In genomic region chr5:124438229-124438628, GRCm38 (mm10) we compare ENCODE assay signal across 8 mouse cellular contexts. TPM values are rescaled to one million over a fixed set of nuclear protein-coding genes. Genes with fewer than 3 reads are reported as not detected.
A peak's percentile ranks its signal among the peaks of the same experiment; 100 is the strongest.
DNase-seq lines count a peak whose midpoint lies in the region; ATAC-seq and TF ChIP-seq lines count a peak whose summit lies in the region.

No protein-coding gene starts in this region.

- no peak for TF ChIP-seq POLR2A in liver, adult 2 months (IDR thresholded peaks at IDR 0.05; ENCODE audit: extremely low read depth, insufficient read depth, low read length)
- no peak for TF ChIP-seq POLR2A in small intestine, adult 2 months (IDR thresholded peaks at IDR 0.05; ENCODE audit: low read depth, low read length)

- H3K9me3 ChIP-seq in kidney, embryonic 14.5 days (ENCODE audit: control insufficient read depth, low read length): no peaks in the 10 kb centered on the region

- H3K36me3 ChIP-seq in kidney, embryonic 14.5 days (ENCODE audit: control insufficient read depth, insufficient read depth, low read length): no peaks in the 10 kb centered on the region
- no peaks in the 10 kb centered on the region for H3K36me3 ChIP-seq in liver, adult 2 months (ENCODE audit: control insufficient read depth, insufficient read depth, low read length)
- H3K36me3 ChIP-seq in small intestine, adult 2 months (ENCODE audit: control insufficient read depth, insufficient read depth, low read length): no peaks in the 10 kb centered on the region

- TF ChIP-seq CTCF in liver, adult 2 months (IDR thresholded peaks at IDR 0.05; ENCODE audit: low read depth, low read length): peak; percentile 65
- TF ChIP-seq CTCF in small intestine, adult 2 months (IDR thresholded peaks at IDR 0.05; ENCODE audit: extremely low read depth, insufficient read length, insufficient replicate concordance, low read depth, low read length): peak; percentile 58; the same call in 1 of the 2 replicates

- no peak overlapping the region for H3K4me3 ChIP-seq in kidney, embryonic 14.5 days (ENCODE audit: low read length)
- 0 out of 2 replicates have a peak overlapping the region, but pooled peaks have one; percentile 10 for H3K4me3 ChIP-seq in liver, adult 2 months (ENCODE audit: insufficient read depth, low read depth, low read length)
- H3K4me3 ChIP-seq in small intestine, adult 2 months (ENCODE audit: low read depth, low read length): no peak overlapping the region

- H3K4me1 ChIP-seq in kidney, embryonic 14.5 days (ENCODE audit: control insufficient read depth, insufficient read depth, low read length): peaks cover 9% of the 10 kb centered on the region; the same call in 1 of the 2 replicates
- H3K4me1 ChIP-seq in liver, adult 2 months (ENCODE audit: control insufficient read depth, insufficient read depth, low read length): peaks cover 11% of the 10 kb centered on the region
- peaks cover 4% of the 10 kb centered on the region; the same call in 1 of the 2 replicates for H3K4me1 ChIP-seq in small intestine, adult 2 months (ENCODE audit: control insufficient read depth, insufficient read depth, insufficient read length, low read length)

- H3K9ac ChIP-seq in kidney, embryonic 14.5 days (ENCODE audit: low read depth, low read length): no peak overlapping the region
- peak overlapping the region; percentile 41 for H3K9ac ChIP-seq in liver, adult 2 months (ENCODE audit: low read depth, low read length)

- H3K27me3 ChIP-seq in kidney, embryonic 14.5 days (ENCODE audit: control insufficient read depth, insufficient read depth, low read length): no peaks in the 10 kb centered on the region
- no peaks in the 10 kb centered on the region for H3K27me3 ChIP-seq in liver, adult 2 months (ENCODE audit: control insufficient read depth, insufficient read depth, low read length)
- no peaks in the 10 kb centered on the region for H3K27me3 ChIP-seq in small intestine, adult 2 months (ENCODE audit: control insufficient read depth, insufficient read depth, low read length)

- ATAC-seq in kidney, embryonic 14.5 days (ENCODE audit: low FRiP score, low TSS enrichment): no peak
- peak; percentile 54 for ATAC-seq in common myeloid progenitor, adult 5-6 weeks (replicated peaks; ENCODE audit: low read depth, poor library complexity, severe bottlenecking)

- no peaks in the 10 kb centered on the region for H3K79me2 ChIP-seq in liver, adult 2 months (ENCODE audit: control insufficient read depth, insufficient read depth, low read length)

- peak; percentile 55 for DNase-seq in kidney, adult 11 months
- DNase-seq in liver, adult 2 months (ENCODE audit: extremely low read depth, low read depth, low spot score): peak; percentile 73
- no peak for DNase-seq in urinary bladder, adult 18-20 months (ENCODE audit: low spot score in 2 of 2)
- no peak for DNase-seq in gastrocnemius, adult 18-20 months (ENCODE audit: low spot score)
- DNase-seq in embryo, embryonic 10 days (ENCODE audit: low spot score): no peak

- no peak overlapping the region for H3K4me2 ChIP-seq in kidney, embryonic 14.5 days (replicated peaks; ENCODE audit: low read depth, low read length)

- no peak overlapping the region for H3K27ac ChIP-seq in kidney, embryonic 14.5 days (ENCODE audit: low read depth, low read length)
- H3K27ac ChIP-seq in liver, adult 2 months (replicated peaks; ENCODE audit: insufficient read depth, low read depth, low read length): peak overlapping the region; percentile 70
- H3K27ac ChIP-seq in small intestine, adult 2 months (ENCODE audit: insufficient read depth, low read depth, low read length): no peak overlapping the region

- 90% methylated on average over 5 of the region's 5 CpGs for WGBS in kidney, embryonic 14.5 days
- 76% methylated on average over 5 of the region's 5 CpGs for WGBS in liver, adult 2 months
- WGBS in small intestine, adult 2 months: 73% methylated on average over 5 of the region's 5 CpGs

RNA-seq across cellular contexts. Expression of gene Kmt5a, which starts 1.5 kb away (rescaled TPM):
- 54.7 and 58.6 TPM in 2 replicates for polyA plus RNA-seq in kidney, embryonic 14.5 days (2014; fragmentation: Nextera tagmentation; extraction: Ambion mirVana)
- total RNA-seq in common myeloid progenitor, adult 5-6 weeks (2017): 130 and 182 TPM in 2 replicates
- 9.6 and 13.2 TPM in 2 replicates for total RNA-seq in liver, adult 2 months (2014; rRNA removed)
- 14.7 and 15.1 TPM in 2 replicates for polyA plus RNA-seq in liver, adult 2 months (2012; rRNA removed)
- 34.1 and 70.7 TPM in 2 replicates for polyA plus RNA-seq in small intestine, adult 2 months (2012; rRNA removed)
- 100 to 1,000 TPM; 167 to 244 TPM for total RNA-seq in gastrocnemius, adult 18-20 months (2021)

RNA-seq across cellular contexts. Expression of gene Sbno1, which starts 12.4 kb away (rescaled TPM):
- polyA plus RNA-seq in kidney, embryonic 14.5 days (2014; fragmentation: Nextera tagmentation; extraction: Ambion mirVana): 66.3 and 102 TPM in 2 replicates
- 195 and 219 TPM in 2 replicates for total RNA-seq in common myeloid progenitor, adult 5-6 weeks (2017)
- 33.1 and 36.6 TPM in 2 replicates for total RNA-seq in liver, adult 2 months (2014; rRNA removed)
- polyA plus RNA-seq in liver, adult 2 months (2012; rRNA removed): 7.2 and 8.1 TPM in 2 replicates
- 5.9 and 8.1 TPM in 2 replicates for polyA plus RNA-seq in small intestine, adult 2 months (2012; rRNA removed)
- total RNA-seq in gastrocnemius, adult 18-20 months (2021): 10 to 100 TPM; 40.4 to 42.4 TPM

RNA-seq across cellular contexts. Expression of gene Rilpl2, which starts 39.9 kb away (rescaled TPM):
- 29.4 and 31.7 TPM in 2 replicates for polyA plus RNA-seq in kidney, embryonic 14.5 days (2014; fragmentation: Nextera tagmentation; extraction: Ambion mirVana)
- total RNA-seq in common myeloid progenitor, adult 5-6 weeks (2017): 23.1 and 32.4 TPM in 2 replicates
- 9.6 and 11.6 TPM in 2 replicates for total RNA-seq in liver, adult 2 months (2014; rRNA removed)
- 10.1 and 10.4 TPM in 2 replicates for polyA plus RNA-seq in liver, adult 2 months (2012; rRNA removed)
- polyA plus RNA-seq in small intestine, adult 2 months (2012; rRNA removed): 24.3 and 29.3 TPM in 2 replicates
- total RNA-seq in gastrocnemius, adult 18-20 months (2021): 1 to 10 TPM; 4.6 to 5.6 TPM

RNA-seq across cellular contexts. Expression of gene Snrnp35, which starts 44.7 kb away (rescaled TPM):
- polyA plus RNA-seq in kidney, embryonic 14.5 days (2014; fragmentation: Nextera tagmentation; extraction: Ambion mirVana): 12.8 and 23.8 TPM in 2 replicates
- total RNA-seq in common myeloid progenitor, adult 5-6 weeks (2017): 12.1 and 15.4 TPM in 2 replicates
- total RNA-seq in liver, adult 2 months (2014; rRNA removed): 2.9 and 3.7 TPM in 2 replicates
- 2.2 and 2.5 TPM in 2 replicates for polyA plus RNA-seq in liver, adult 2 months (2012; rRNA removed)
- polyA plus RNA-seq in small intestine, adult 2 months (2012; rRNA removed): 1.2 and 1.8 TPM in 2 replicates
- 10 to 100 TPM; 21.0 to 28.1 TPM for total RNA-seq in gastrocnemius, adult 18-20 months (2021)

Comparison
In these comparisons a context has a peak if more than half of its experiments do, and no peak if none do; other contexts are left out.
1. DNase-seq: peak in kidney, adult 11 months (single experiment) and liver, adult 2 months (single experiment); none in urinary bladder, adult 18-20 months (0 of 2), gastrocnemius, adult 18-20 months (single experiment) and embryo, embryonic 10 days (single experiment).